Mouse (Mus musculus): ENCODE results near the gene Cass4. TPM values are rescaled to one million over a fixed set of nuclear protein-coding genes. Genes with fewer than 3 reads are reported as not detected.

Cass4 gene
- total RNA-seq, 2 experiments from 2014 or later = 0.55 to 0.78 TPM

DNA sequence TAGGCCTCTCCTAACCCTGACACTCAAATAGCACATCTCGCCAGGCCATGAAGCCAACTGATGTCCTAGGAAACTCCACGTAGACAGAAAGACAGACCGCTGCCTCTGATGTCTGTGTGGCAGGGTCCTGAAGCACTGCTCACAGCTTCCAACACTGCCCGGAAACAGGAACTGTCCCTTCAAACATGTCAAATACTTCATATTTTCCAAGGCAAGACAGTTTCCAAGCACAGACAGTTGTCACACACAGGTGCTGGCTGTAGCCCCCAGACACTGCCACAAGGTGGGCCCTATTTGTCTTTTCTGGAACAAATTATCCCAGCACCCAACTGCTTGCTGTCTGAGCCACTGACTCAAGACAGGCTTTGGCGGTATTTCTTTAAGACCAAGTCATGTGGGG is 24.6 kb downstream of the Cass4 start:
- intact Hi-C loops (cut with DNase I) = no loop called here
- DNase-seq (ENCODE audit: low spot score in 2 of 2) = no peak

DNA sequence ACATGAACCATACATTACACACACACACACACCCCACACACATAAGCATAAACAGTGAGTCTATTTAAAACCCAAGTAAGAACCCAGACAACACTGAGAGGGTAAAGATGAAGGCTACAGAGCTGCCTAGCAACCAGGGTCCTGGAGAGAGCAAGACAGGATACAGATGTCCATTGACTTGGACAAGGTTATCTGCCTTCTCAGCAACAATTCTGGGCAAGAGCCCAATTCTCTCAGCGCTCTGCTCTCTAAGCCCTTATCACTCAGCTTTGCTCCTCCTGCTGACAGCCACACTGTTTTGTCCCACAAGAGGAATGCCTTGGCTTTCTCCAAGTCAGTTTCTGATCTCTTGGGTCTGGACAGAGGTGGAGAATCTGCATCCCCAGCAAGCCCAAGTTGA is 37.0 kb downstream of the Cass4 start:
- intact Hi-C loops (cut with DNase I) = no loop called here
- DNase-seq (ENCODE audit: low spot score in 2 of 2) = no peak

DNA sequence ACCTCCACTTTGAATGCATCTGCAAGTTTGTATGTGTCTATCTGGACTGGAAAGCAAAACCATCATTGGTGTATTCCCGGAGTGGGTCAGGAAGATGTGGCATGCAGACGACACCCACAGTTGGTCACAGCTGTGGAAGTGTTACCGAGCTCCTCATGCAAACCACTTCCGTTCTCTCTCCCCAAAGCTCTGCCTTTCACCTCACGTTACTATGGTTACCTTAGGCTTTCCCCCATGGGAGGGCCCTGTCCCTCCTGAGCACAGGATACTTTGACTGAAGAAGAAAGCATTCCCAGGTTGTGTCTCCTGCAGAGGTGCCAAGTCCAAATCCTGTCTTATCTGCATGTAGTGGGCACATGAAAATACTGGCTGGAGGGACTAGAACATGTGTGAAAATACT is 40.2 kb downstream of the Cass4 start:
- no peak for DNase-seq (ENCODE audit: low spot score in 2 of 2)
- intact Hi-C loops (cut with DNase I) = no loop called here

DNA sequence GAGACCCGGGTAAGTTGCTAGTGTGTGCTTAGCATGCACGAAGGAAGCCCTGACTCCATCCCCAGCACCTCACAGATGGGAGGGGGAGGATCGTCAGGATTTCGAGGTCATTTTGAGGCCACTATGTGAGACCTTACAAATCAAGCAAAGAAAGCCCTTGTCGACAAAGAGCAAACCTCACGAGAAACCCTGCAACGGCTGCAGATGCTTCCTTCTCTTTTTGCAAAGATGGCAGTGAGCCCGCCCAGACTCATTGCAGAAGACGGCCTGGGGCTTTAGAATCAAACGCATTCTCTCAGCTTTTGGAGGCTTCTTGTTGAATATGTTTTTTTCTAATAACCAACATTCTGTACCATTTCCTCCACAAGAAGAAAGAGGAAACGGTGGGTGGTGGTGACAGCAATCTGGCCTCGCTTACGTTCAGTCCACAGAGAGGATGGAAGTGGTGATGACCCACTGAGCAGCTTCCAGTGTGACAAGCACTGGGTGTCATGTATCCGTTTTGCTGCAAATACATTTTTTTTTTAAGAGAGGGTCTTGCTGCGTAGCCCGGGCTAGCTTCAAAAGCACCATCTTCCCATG is 43.9 kb downstream of the Cass4 start:
- no peak for DNase-seq (ENCODE audit: low spot score in 2 of 2)
- intact Hi-C loops (cut with DNase I) = no loop called here

DNA sequence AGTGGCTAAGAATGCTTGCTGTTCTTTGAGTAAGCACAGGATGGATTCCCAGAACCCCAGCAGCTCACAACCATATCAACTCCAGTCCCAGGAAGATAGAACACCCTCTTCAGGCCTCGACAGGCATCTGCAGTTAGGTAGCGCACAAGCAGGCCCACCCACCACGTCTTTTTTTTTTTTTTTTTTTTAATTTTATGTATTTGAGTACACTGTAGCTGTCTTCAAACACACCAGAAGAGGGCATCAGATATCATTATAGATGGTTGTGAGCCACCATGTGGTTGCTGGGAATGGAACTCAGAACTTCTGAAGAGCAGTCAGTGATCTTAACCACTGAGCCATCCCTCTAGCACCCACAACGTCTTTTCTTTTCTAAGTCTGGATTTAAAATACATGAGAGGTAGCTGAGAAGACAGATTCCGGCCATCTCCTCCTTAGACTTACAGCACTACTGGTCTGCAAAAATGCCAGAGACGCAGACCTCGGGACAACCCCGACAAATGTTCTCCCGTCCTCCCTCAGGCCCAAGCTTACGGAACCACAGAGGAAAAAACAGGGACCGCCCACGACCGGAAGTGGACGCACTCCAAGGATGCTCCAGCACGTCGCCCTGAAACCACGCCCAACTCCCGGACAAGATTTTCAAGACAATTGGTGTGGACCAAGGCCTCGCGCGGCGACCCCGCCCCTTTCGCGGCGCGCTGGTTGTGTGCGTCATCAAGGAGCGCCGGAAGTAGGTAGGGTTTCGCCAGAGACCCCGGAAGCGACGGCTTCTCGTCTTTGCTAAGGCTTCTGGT is 46.4 kb downstream of the Cass4 start, which contains the start of gene Rtf2:
Rtf2 (plus strand) TSS at position 714 of the 797 bp plus-strand sequence.
- intact Hi-C loops (cut with DNase I) = loop anchor here (1.0 to 5.0 kb wide), 3 partner anchors 48 to 70 kb away; partner anchors contain the start of genes Aurka, Cass4 and Cstf1
- peak; percentile 100 for DNase-seq (ENCODE audit: low spot score in 2 of 2)

DNA sequence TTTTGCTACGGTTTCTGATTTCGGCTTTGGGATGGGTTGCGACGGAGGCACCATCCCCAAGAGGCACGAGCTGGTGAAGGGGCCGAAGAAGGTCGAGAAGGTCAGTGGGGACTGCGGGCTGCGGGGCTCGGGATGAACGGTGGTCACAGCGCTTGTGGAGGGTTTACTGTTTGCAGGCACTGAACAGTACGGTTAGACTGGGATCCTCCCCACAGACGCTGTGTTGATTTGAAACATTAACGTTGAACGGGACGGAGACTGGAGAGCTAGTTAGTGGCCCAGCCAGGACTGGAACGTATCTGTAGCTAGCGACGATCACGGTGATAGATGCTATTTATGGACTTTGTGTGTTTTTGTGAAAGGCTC is 47.0 kb downstream of the Cass4 start:
- intact Hi-C loops (cut with DNase I) = loop anchor here (1.0 to 5.0 kb wide), 3 partner anchors 48 to 70 kb away; partner anchors contain the start of genes Aurka, Cass4 and Cstf1
- no peak for DNase-seq (ENCODE audit: low spot score in 2 of 2)

DNA sequence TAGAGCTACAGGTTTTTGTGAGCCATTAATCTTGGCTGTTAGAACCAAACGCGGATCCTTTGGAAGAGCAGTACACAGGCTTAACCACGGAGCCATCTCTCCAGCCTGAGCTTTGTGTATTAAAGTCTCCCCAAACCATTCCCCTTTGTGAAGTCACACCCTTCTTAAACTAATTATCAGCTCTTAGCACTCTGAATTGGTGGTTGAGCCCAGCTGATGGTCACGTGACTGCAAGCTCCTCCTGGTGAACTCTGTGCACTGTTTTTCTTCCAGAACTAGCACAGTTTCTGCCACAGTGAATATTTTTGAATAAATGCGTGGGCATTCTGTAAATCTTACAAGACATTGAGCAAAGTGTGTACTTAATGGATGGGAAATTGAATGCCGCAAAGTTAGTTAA is 47.6 kb downstream of the Cass4 start:
- intact Hi-C loops (cut with DNase I) = loop anchor here (2.0 to 5.0 kb wide), 2 partner anchors 49 to 62 kb away; partner anchors contain the start of gene Cass4
- no peak for DNase-seq (ENCODE audit: low spot score in 2 of 2)

DNA sequence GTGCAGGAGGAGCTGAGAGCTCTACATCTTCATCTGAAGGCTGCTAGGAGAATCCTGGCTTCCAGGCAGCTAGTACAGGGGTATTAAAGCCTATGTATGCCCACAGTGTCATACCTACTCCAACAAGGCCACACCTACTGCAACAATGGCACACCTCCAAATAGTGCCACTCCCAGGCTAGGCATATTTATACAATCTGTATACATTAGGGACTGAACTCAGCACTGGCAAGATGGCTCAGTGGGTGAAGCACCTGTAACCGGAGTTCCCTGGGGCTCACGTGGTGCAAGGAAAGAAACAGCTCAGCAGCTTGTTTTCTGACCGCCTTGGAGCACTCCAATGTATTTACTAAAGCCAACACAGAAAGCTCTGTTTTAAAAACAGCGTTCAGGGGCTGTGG is 52.0 kb downstream of the Cass4 start:
- no peak for DNase-seq (ENCODE audit: low spot score in 2 of 2)
- intact Hi-C loops (cut with DNase I) = no loop called here

DNA sequence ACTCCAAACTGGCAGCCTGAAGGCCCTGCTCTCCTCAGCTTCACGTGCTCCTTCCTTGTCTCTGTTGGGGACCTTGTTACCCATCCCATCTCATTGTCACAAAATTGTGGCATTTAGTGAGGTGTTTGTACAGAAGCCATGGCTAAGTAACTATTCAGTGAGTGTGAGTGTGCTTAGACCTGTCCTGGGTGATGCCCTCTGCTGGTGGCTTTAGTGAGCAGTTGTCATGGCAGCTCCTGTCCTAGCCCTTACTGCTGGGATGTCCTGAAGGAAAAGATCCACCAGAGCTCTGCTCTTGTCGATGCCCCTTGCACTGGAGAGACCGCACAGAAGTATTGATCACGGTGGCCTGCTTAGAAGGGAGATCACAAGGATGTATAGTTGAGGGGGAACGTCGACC is 53.7 kb downstream of the Cass4 start:
- intact Hi-C loops (cut with DNase I) = no loop called here
- DNase-seq (ENCODE audit: low spot score in 2 of 2) = peak in 1 of 2 experiments; percentile 23

DNA sequence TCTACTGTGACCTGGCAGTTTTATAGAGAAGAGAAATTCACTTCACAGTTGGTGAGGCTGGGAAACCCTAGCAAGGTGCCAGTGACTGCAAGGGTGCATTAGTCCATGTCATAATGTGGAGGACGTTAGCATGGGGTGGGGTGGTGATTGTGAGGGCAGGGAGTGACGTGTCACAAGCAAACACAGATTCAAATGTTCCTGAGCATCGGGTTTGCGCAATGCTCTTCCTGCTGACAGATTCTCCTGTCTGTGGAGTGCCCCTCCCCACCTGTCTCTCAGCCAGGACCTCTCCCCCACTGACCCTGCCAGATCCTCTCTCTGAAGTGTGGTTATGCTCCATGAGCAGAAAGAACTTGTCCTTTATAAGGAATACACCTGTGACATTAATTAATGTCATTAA is 54.7 kb downstream of the Cass4 start:
- DNase-seq (ENCODE audit: low spot score in 2 of 2) = no peak
- intact Hi-C loops (cut with DNase I) = no loop called here

DNA sequence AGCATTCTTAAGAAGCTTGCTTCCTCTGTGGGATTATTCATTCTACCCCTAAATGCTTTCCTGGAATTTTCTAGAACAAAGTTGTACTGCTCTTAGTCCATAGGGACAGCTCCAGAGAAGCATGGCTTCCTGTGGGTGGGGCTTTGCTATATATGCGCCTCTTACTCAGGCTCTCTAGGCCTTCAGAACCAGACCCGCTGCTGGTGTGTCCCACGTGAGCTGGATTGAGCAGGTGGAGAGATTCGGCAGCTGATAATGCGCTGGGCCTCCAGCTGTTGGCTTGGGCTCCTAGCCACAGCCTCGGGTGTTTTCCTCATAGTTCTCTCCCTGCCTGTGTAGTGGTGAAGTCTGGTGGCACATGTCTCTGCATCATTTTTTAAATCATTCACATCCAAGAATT is 57.0 kb downstream of the Cass4 start:
- intact Hi-C loops (cut with DNase I) = loop anchor here (5.0 kb wide), 1 partner anchor 223 kb away; no protein-coding TSS in a partner anchor
- DNase-seq (ENCODE audit: low spot score in 2 of 2) = no peak

DNA sequence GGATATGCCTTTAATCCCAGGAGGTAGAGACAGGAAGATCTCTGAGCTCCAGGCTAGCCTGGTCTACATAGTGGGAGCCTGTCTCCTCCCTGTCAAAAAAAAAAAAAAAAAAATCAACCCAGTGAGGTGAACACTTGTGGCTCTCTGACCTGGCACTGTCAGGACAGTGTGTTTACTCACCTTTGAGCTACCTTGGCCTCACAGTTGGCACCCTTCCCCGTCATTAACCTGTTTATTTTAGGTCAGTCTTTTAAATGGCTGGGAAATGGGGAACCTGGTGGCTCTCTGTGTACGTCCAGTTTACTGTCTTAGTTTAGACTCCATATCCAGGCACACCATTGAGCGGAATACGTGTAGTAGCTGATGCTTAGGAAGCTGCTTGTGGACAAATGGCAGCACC is 58.4 kb downstream of the Cass4 start:
- intact Hi-C loops (cut with DNase I) = loop anchor here (5.0 kb wide), 1 partner anchor 225 kb away; no protein-coding TSS in a partner anchor
- DNase-seq (ENCODE audit: low spot score in 2 of 2) = no peak

DNA sequence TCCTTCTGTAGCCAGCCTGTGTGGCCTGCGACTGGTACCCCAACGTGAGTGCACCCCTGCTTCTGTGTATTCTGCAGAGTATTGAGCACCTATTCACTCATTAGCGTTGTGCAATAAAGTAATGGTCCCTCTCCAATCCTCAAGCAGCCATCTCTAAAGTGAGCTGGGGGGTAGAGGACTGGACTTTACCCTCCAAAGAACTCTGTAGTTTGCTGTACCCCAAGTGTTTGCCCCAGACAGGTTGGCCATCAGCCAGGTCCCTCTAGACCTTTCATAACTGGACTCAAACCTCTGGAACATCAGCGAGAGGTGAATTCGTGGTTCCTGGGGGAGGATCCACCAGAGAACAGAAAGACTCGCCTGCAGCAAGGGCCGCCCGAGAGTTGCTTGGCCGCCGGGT is 58.9 kb downstream of the Cass4 start:
- no peak for DNase-seq (ENCODE audit: low spot score in 2 of 2)
- intact Hi-C loops (cut with DNase I) = loop anchor here (5.0 kb wide), 1 partner anchor 225 kb away; no protein-coding TSS in a partner anchor

DNA sequence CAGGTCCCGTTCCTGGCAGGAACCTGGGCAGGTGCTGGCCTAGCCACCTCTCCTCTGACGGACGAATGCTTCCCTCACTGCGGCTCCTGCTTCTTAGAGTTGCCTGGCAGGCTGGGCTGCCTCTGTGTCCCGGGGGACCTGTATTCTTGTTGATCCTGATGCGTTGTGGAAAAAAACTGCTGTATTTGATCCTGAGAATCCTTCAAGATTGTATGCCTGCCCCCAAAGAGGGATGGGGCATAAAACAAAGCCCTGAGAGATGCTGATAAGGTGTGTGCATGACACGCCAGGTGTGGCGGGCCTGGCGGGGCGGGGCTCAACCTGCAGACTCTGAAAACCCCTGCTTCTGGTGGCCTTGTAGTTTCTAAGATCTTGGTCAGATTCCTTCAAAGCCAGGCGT is 64.9 kb downstream of the Cass4 start, which contains the start of gene Gcnt7:
Gcnt7 (minus strand) TSS at position 101 of the 400 bp plus-strand sequence.
- DNase-seq (ENCODE audit: low spot score in 2 of 2) = no peak
- intact Hi-C loops (cut with DNase I) = no loop called here

DNA sequence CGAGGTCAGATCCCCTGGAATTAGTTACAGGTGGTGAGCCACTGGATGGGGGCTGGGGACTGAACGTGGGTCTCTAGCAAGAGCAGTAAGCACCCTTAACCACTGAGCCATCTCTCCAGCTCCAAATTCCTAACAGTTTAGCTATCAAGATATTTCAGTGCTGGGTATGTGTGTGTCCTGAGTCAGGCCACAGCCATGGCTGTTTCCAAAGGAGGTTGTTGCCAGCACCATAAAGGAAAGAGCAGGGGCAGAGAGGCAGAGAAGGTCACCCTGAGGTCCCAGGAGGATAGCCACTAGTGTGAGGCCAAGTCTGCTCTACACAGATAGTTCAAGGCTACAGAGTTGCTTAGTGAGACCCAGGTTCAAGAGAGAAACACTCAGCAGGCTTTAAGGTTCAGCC is 67.1 kb downstream of the Cass4 start:
- intact Hi-C loops (cut with DNase I) = no loop called here
- DNase-seq (ENCODE audit: low spot score in 2 of 2) = no peak

DNA sequence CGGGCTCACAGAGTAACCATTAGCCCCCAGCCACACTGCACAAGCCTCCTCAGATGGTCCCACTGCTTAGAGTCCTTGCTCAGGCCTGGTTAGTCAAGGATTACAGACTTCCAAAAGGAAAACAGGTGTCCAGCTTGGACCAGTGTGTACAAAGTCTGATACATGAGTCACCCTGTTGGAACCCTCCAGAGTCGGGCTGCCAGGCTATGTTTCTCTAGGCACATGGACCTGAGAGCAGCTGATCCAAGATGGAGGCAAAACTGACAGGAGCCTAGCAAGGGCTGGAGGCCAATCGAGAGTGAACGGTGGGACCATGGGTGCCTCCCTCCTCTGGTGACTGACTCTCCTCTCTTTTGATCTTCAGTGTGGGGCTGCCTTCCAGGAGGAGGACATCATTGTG is 69.2 kb downstream of the Cass4 start:
- DNase-seq (ENCODE audit: low spot score in 2 of 2) = no peak
- intact Hi-C loops (cut with DNase I) = no loop called here

DNA sequence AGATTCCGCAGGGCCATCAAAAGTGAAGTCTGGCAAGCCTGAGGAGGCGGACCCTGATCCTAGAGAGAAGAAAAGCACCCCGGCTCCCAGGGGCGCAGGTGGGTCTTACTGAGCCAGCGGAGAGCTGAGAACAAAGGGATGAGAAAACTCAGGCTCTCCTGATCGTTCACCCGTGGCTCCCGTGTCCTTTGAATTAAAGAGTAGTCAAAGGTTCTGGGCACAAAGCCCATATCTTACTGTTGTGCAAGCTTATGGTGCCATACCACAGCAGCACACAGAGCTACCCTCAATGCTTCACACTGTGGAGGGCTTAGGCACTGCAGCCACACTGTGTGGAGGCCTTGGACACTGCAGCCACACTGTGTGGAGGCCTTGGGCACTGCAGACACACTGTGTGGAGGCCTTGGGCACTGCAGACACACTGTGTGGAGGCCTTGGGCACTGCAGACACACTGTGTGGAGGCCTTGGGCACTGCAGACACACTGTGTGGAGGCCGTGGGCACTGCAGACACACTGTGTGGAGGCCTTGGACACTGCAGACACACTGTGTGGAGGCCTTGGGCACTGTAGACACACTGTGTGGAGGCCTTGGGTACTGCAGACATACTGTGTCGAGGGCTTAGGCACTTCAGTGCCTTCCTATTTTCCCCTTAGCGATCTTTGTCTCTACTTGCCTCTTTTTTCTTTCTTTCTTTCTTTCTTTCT is 73.0 kb downstream of the Cass4 start:
- DNase-seq (ENCODE audit: low spot score in 2 of 2) = no peak
- intact Hi-C loops (cut with DNase I) = no loop called here

DNA sequence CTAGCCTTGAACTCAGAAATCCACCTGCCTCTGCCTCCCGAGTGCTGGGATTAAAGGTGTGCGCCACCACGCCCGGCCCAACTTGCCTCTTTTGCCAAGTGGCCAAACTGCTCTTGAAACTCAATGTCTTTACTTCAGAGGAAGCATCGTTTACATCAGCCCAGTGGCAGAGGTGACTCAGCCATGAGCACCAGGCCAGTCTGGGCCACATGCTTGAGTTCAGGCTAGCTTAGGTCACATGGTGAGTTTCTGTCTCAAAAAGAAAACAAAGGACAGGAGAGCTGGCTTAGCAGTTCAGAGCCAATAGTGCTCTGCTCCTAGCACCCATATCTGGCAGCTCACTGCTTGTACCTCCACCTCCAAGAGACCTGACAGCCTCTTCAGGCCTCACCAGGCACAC is 73.6 kb downstream of the Cass4 start:
- no peak for DNase-seq (ENCODE audit: low spot score in 2 of 2)
- intact Hi-C loops (cut with DNase I) = no loop called here

DNA sequence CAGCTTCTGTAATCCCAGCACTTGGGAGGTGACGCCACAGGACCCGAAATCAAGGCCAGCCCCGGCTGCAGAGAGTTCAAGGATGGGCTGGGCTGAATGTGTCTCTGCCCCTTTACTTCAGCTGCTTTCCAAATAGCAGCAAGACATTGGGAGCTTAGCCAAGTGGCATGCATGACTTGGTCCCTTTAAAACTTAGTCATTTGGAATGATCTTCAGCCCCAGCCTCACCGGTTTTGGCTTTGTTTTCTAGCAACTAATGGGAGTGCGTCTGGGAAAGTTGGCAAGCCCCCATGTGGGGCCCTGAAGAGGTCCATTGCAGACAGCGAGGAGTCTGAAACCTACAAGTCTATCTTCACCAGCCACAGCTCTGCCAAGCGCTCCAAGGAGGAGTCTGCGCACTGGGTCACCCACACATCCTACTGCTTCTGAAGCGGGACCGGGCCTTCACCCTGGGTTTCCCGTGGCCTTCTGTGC is 74.8 kb downstream of the Cass4 start:
- DNase-seq (ENCODE audit: low spot score in 2 of 2) = peak in 1 of 2 experiments; percentile 8
- intact Hi-C loops (cut with DNase I) = no loop called here

DNA sequence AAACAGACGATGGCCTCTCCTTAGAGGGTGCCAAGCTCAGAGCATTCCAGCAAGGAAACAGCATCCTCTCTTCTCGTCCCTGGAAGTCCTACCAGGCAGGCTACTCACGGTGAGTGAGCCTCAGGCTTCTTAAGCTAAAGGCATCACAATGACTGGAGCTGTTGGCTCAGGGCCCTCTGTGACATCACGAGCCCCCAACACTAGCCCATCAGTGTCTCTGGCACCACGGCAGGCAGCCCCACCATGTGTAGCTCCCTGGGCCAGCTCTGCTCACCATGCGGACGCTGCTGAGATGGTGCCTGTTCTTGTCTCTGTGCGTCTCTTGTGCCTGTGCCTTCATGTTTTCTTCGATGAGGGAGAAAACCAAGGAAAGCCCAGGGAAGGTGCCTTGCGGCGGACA is 78.7 kb downstream of the Cass4 start, which contains the start of gene Fam209:
Fam209 (plus strand) TSS at position 203 of the 400 bp plus-strand sequence.
- intact Hi-C loops (cut with DNase I) = no loop called here

More for the DNA sequence above, 78.7 kb downstream of the Cass4 start, which contains the start of gene Fam209:
- no peak for DNase-seq (ENCODE audit: low spot score in 2 of 2)

Measured in left cerebral cortex, postnatal 25 days (tissue).